14 mouse cellular contexts compared by ENCODE assay signal in the genomic region with DNA sequence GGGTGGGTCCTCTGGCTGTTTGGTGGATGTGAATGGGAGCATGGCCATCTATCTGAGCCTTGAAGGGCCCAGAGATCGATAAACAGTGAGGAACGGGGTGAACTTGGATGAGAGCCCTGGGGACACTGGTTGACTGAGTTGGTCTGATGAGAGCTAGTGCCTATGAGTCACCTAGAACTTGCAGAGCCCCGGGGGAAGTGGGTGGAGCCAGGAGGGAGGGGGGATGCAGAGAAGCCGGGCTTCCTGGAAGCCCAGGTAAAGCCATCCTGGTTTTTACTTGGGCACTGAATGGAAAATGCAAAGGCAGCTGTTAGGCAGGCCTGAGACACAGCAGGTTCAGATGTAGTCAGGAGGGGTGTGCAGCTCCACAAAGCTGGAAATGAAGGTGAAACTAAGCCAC.
DNase-seq lines count a peak whose midpoint lies in the region; ATAC-seq lines count a peak whose summit lies in the region.
"Had no signal": no experiment of that assay in that cellular context is flagged by ENCODE, and none has a peak within 500 bp of the region (broad histone marks: within the 10 kb centered on the region; RNA-seq: fewer than 3 reads in every experiment).

No protein-coding gene starts in this region.

- no peaks in the 10 kb centered on the region for H3K36me3 ChIP-seq in kidney, embryonic 16.5 days (ENCODE audit: insufficient read depth, low read length)
- H3K36me3 ChIP-seq in embryonic facial prominence, embryonic 10.5 days (replicated peaks): peaks cover 33% of the 10 kb centered on the region
- 0 out of 2 replicates have a peak, but pooled peaks cover 6% of the 10 kb centered on the region for H3K36me3 ChIP-seq in stomach, embryonic 15.5 days
- H3K36me3 ChIP-seq: hindbrain, embryonic 13.5 days; midbrain, embryonic 12.5 days had no signal

- H3K27ac ChIP-seq in kidney, embryonic 16.5 days (ENCODE audit: low read length): no peak overlapping the region
- H3K27ac ChIP-seq in embryonic facial prominence, embryonic 10.5 days (replicated peaks): 0 out of 2 replicates have a peak overlapping the region, but pooled peaks have one; percentile 10
- H3K27ac ChIP-seq in stomach, embryonic 15.5 days: no peak overlapping the region
- H3K27ac ChIP-seq: hindbrain, embryonic 13.5 days; kidney, postnatal 0 days; midbrain, embryonic 12.5 days had no signal

- DNase-seq in adrenal gland, adult 2 months: peak; percentile 51
- DNase-seq in adrenal gland, adult 18-20 months (ENCODE audit: low spot score in 2 of 2): no peak
- DNase-seq in kidney, adult 11 months: peak; percentile 70
- DNase-seq in embryonic facial prominence, embryonic 10.5 days (ENCODE audit: low spot score): no peak
- DNase-seq in left cerebral cortex, postnatal 4 days: no peak
- no peak for DNase-seq in layer of hippocampus, adult 8-10 months (ENCODE audit: low spot score in 2 of 2)
- DNase-seq: cerebellum, adult 9-10 months; right cerebral cortex, postnatal 4 days had no signal

- intact Hi-C loops in left cerebral cortex, postnatal 4 days (cut with DNase I): no loop called here

- 60% methylated on average over 4 of the region's 4 CpGs for WGBS in kidney, embryonic 16.5 days
- WGBS in embryonic facial prominence, embryonic 10.5 days: 78% methylated on average over 4 of the region's 4 CpGs
- WGBS in stomach, embryonic 15.5 days: 46% methylated on average over 4 of the region's 4 CpGs

- ATAC-seq in kidney, embryonic 16.5 days (ENCODE audit: low FRiP score, low TSS enrichment): no peak
- 0 out of 2 replicates have a peak, but pooled peaks have one; percentile 19 for ATAC-seq in stomach, embryonic 15.5 days (ENCODE audit: insufficient read depth, low FRiP score, low read depth)

- no peak overlapping the region for H3K4me3 ChIP-seq in kidney, embryonic 16.5 days (ENCODE audit: low read length)
- H3K4me3 ChIP-seq in embryonic facial prominence, embryonic 10.5 days: no peak overlapping the region
- no peak overlapping the region for H3K4me3 ChIP-seq in stomach, embryonic 15.5 days (replicated peaks)
- H3K4me3 ChIP-seq: hindbrain, embryonic 13.5 days; midbrain, embryonic 12.5 days had no signal

- H3K27me3 ChIP-seq in kidney, embryonic 16.5 days (ENCODE audit: insufficient read depth, low read length): no peaks in the 10 kb centered on the region
- H3K27me3 ChIP-seq in embryonic facial prominence, embryonic 10.5 days (replicated peaks; ENCODE audit: low read depth, poor library complexity, severe bottlenecking): no peaks in the 10 kb centered on the region
- no peaks in the 10 kb centered on the region for H3K27me3 ChIP-seq in stomach, embryonic 15.5 days (replicated peaks)
- H3K27me3 ChIP-seq: hindbrain, embryonic 13.5 days; midbrain, embryonic 12.5 days had no signal

- H3K4me2 ChIP-seq in kidney, embryonic 16.5 days (replicated peaks; ENCODE audit: low read depth, low read length): no peak overlapping the region
- no peak overlapping the region for H3K4me2 ChIP-seq in stomach, embryonic 15.5 days
- H3K4me2 ChIP-seq: hindbrain, embryonic 13.5 days; liver, embryonic 11.5 days; midbrain, embryonic 12.5 days had no signal

- H3K9me3 ChIP-seq in kidney, embryonic 16.5 days (ENCODE audit: low read length): no peaks in the 10 kb centered on the region
- H3K9me3 ChIP-seq in embryonic facial prominence, embryonic 10.5 days: no peaks in the 10 kb centered on the region
- H3K9me3 ChIP-seq in stomach, embryonic 15.5 days: no peaks in the 10 kb centered on the region
- H3K9me3 ChIP-seq: hindbrain, embryonic 13.5 days; midbrain, embryonic 12.5 days had no signal

- H3K4me1 ChIP-seq in kidney, embryonic 16.5 days (ENCODE audit: insufficient read depth, low read length): peaks cover 38% of the 10 kb centered on the region
- H3K4me1 ChIP-seq in embryonic facial prominence, embryonic 10.5 days: peaks cover 35% of the 10 kb centered on the region
- H3K4me1 ChIP-seq in stomach, embryonic 15.5 days: peaks cover 21% of the 10 kb centered on the region

- H3K9ac ChIP-seq in kidney, embryonic 16.5 days (replicated peaks; ENCODE audit: low read length): no peak overlapping the region
- no peak overlapping the region for H3K9ac ChIP-seq in stomach, embryonic 15.5 days
- H3K9ac ChIP-seq: hindbrain, embryonic 13.5 days; midbrain, embryonic 12.5 days had no signal

Comparison
In these comparisons a context has a peak if more than half of its experiments do, and no peak if none do; other contexts are left out.
1. DNase-seq: peak in adrenal gland, adult 2 months (single experiment) and kidney, adult 11 months (single experiment); none in adrenal gland, adult 18-20 months (0 of 2), embryonic facial prominence, embryonic 10.5 days (single experiment), left cerebral cortex, postnatal 4 days (single experiment) and layer of hippocampus, adult 8-10 months (0 of 2).